Mouse (Mus musculus) forebrain, embryonic 14.5 days (tissue): Measurements from ENCODE around the gene Prpf4. TPM values are rescaled to one million over a fixed set of nuclear protein-coding genes. Genes with fewer than 3 reads are reported as not detected.
A peak's percentile ranks its signal among the peaks of the same experiment; 100 is the strongest.

ENCODE experiments used
- ATAC-seq: fragments of 200-750 bp; cut with Nextera tagmentation; 2 replicates; pipeline ENCODE4 v1.8.0; 2017; ENCODE audit warnings: mild to moderate bottlenecking, moderate library complexity
- DNase-seq: peaks from one replicate; pipeline ENCODE4 v3.0.0-alpha.2; 2015; ENCODE audit warnings: low spot score
- H3K27ac ChIP-seq: fragments of 300-500 bp; sonication (generic); 2 replicates; pipeline ENCODE4 v1.5.1; 2014; ENCODE audit warnings: low read depth, mild to moderate bottlenecking, control low read depth, low read length, moderate library complexity
- H3K27me3 ChIP-seq: fragments of 300-500 bp; sonication (generic); replicated peaks from 2 replicates; pipeline ENCODE4 v1.6.1; 2014; ENCODE audit warnings: low read length, control low read depth, mixed read lengths; ENCODE audit not compliant: control insufficient read depth, insufficient read depth
- H3K36me3 ChIP-seq: fragments of 300-500 bp; sonication (generic); 2 replicates; pipeline ENCODE4 v1.6.1; 2014; ENCODE audit warnings: low read length, control low read depth; ENCODE audit not compliant: control insufficient read depth, insufficient read depth
- H3K4me1 ChIP-seq: fragments of 300-500 bp; sonication (generic); 2 replicates; pipeline ENCODE4 v1.6.1; 2014; ENCODE audit warnings: antibody characterized with exemption, low read length, control low read depth; ENCODE audit not compliant: control insufficient read depth, insufficient read depth
- H3K4me2 ChIP-seq: fragments of 300-500 bp; sonication (generic); 2 replicates; pipeline ENCODE4 v1.6.1; 2014; ENCODE audit warnings: mild to moderate bottlenecking, control low read depth, low read length
- H3K4me3 ChIP-seq: fragments of 300-500 bp; sonication (generic); 2 replicates; pipeline ENCODE4 v1.5.1; 2014; ENCODE audit warnings: low read depth, low read length, control low read depth
- H3K9ac ChIP-seq: fragments of 300-500 bp; sonication (generic); 2 replicates; pipeline ENCODE4 v1.6.1; 2014; ENCODE audit warnings: mild to moderate bottlenecking, low read length, control low read depth, moderate library complexity
- H3K9me3 ChIP-seq: fragments of 300-500 bp; sonication (generic); replicated peaks from 2 replicates; pipeline ENCODE4 v1.6.1; 2016; ENCODE audit warnings: low read length, control low read depth, mixed read lengths; ENCODE audit not compliant: control insufficient read depth
- WGBS: fragments of 180-500 bp; shearing (Covaris S2); extraction: QIAGEN DNeasy Blood & Tissue Kit; methylation state at CpG from one replicate; pipeline ENCODE4 v1.1.7; 2014; 5-methylcytosine and 5-hydroxymethylcytosine counted together
- polyA plus RNA-seq: library from polyadenylated mRNA; unstranded; fragments of >200 nt; fragmentation: Nextera tagmentation; extraction: Ambion mirVana; gene quantifications from 2 replicates; pipeline ENCODE4 v1.2.1, GENCODE M21; 2014

The Prpf4 gene
- polyA plus RNA-seq, 1 experiment from 2014 or later, result 16.4 TPM

DNA sequence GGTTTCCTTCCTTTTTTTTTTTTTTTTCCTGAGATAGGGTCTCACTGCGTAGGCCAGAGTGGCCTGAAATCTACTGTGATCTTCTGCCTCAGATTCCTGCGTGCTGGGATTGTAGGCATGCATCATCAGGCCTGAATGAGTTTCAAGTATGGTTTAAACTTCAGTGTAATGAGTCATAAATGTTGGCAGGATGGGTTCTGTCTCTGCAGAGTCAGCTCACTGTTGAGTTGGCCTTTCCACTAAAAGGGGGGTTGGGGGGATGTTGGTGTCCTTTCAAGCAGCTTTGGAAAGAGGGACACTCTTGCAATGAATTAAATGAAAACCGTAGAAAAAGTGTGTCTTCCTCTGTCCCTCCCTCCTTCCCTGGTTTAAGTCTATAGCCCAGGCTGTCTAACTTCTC, 9.6 kb upstream of the Prpf4 start:
- H3K36me3 ChIP-seq, result peaks cover 76% of the 10 kb centered on the region
- H3K9ac ChIP-seq, result no peak overlapping the region
- no peaks in the 10 kb centered on the region for H3K4me1 ChIP-seq
- ATAC-seq (no peak), DNase-seq (no peak)
- H3K4me3 ChIP-seq, result no peak overlapping the region
- 92% methylated on average over 3 of the region's 3 CpGs for WGBS
- no peaks in the 10 kb centered on the region for H3K9me3 ChIP-seq
- no peak overlapping the region for H3K27ac ChIP-seq
- H3K4me2 ChIP-seq, result no peak overlapping the region
- H3K27me3 ChIP-seq, result no peaks in the 10 kb centered on the region

GRCm38 (mm10) chr4:62406133-62406532, 2.5 kb upstream of the Prpf4 start:
- Histone ChIP-seq H3K27me3 (no peaks in the 10 kb centered on the region), H3K4me2 (no peak overlapping the region), H3K4me1 (peaks cover 23% of the 10 kb centered on the region), H3K36me3 (peaks cover 23% of the 10 kb centered on the region), H3K9me3 (no peaks in the 10 kb centered on the region), H3K9ac (no peak overlapping the region), H3K4me3 (no peak overlapping the region), H3K27ac (no peak overlapping the region)
- no peak for ATAC-seq
- 82% methylated on average over 4 of the region's 4 CpGs for WGBS
- no peak for DNase-seq

GRCm38 (mm10) chr4:62407730-62408582, 641 bp upstream of the Prpf4 start:
- ATAC-seq (peak; percentile 65), DNase-seq (peak; percentile 84)
- Histone ChIP-seq H3K4me3 (peak overlapping the region; percentile 64), H3K9ac (peak overlapping the region; percentile 74), H3K27ac (peak overlapping the region; percentile 9; the same call in 1 of the 2 replicates), H3K4me2 (peak overlapping the region; percentile 53), H3K4me1 (peaks cover 23% of the 10 kb centered on the region), H3K36me3 (peaks cover 22% of the 10 kb centered on the region), H3K27me3 (no peaks in the 10 kb centered on the region), H3K9me3 (no peaks in the 10 kb centered on the region)
- under 1% methylated on average over 35 of the region's 35 CpGs for WGBS

DNA sequence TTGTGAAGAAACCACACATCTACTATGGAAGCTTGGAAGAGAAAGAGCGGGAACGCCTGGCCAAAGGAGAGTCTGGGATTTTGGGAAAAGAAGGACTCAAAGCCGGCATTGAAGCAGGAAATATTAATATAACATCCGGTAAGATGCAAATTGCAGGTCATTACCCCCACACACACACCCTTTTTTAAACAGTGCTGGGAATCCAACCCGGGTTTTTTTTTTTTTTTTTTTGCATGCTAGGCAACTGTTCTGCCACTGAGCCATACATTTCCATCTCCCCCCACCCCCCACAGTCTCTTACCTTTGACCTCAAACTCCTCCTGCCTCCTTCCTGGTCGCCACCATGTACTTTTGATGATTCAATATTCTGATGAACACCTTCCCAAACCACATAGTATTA, 1.0 kb downstream of the Prpf4 start:
- H3K27ac ChIP-seq, result no peak overlapping the region
- no peaks in the 10 kb centered on the region for H3K27me3 ChIP-seq

GRCm38 (mm10) chr4:62410325-62410724, 1.7 kb downstream of the Prpf4 start:
- 84% methylated on average over 2 of the region's 2 CpGs for WGBS
- no peaks in the 10 kb centered on the region for H3K27me3 ChIP-seq
- H3K27ac ChIP-seq, result no peak overlapping the region
- DNase-seq, result no peak
- peaks cover 23% of the 10 kb centered on the region for H3K4me1 ChIP-seq
- no peaks in the 10 kb centered on the region for H3K9me3 ChIP-seq
- ATAC-seq, result no peak
- H3K36me3 ChIP-seq, result peaks cover 45% of the 10 kb centered on the region
- H3K9ac ChIP-seq, result no peak overlapping the region
- peak overlapping the region; percentile 74 for H3K4me2 ChIP-seq
- peak overlapping the region; percentile 64; the same call in 1 of the 2 replicates for H3K4me3 ChIP-seq

More for the DNA sequence above, 1.0 kb downstream of the Prpf4 start:
- Histone ChIP-seq H3K4me2 (peak overlapping the region; percentile 74), H3K4me1 (peaks cover 23% of the 10 kb centered on the region), H3K9ac (peak overlapping the region; percentile 82), H3K4me3 (peak overlapping the region; percentile 64), H3K36me3 (peaks cover 38% of the 10 kb centered on the region), H3K9me3 (no peaks in the 10 kb centered on the region)
- ATAC-seq, result no peak
- WGBS, result 34% methylated on average over 6 of the region's 6 CpGs
- no peak for DNase-seq

DNA sequence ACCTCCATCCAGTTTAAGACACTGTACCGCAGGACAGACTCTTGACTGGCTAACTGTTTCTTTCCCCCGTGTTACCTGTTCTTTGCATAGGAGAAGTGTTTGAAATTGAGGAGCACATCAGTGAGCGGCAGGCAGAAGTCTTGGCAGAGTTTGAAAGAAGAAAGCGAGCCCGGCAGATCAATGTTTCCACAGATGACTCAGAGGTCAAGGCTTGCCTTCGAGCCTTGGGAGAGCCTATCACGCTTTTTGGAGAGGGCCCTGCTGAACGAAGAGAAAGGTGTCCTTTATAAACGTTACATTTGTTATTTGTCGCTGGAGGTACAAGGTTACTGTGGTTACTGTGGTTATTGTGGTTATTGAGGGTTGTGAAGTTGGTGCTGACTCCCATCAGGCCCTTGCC, 3.0 kb downstream of the Prpf4 start:
- peaks cover 15% of the 10 kb centered on the region for H3K4me1 ChIP-seq
- no peak overlapping the region for H3K4me3 ChIP-seq
- no peaks in the 10 kb centered on the region for H3K9me3 ChIP-seq
- H3K36me3 ChIP-seq, result peaks cover 58% of the 10 kb centered on the region
- H3K27me3 ChIP-seq, result no peaks in the 10 kb centered on the region
- no peak for DNase-seq
- no peak overlapping the region for H3K9ac ChIP-seq
- H3K27ac ChIP-seq, result no peak overlapping the region
- no peak overlapping the region for H3K4me2 ChIP-seq
- WGBS, result 94% methylated on average over 10 of the region's 10 CpGs
- no peak for ATAC-seq

- no peaks in the 10 kb centered on the region for H3K9me3 ChIP-seq
- DNase-seq (peak; percentile 65), ATAC-seq (peak; percentile 54; the same call in 1 of the 2 replicates)
- 42% methylated on average over 8 of the region's 8 CpGs for WGBS
- H3K27me3 ChIP-seq, result no peaks in the 10 kb centered on the region
- H3K27ac ChIP-seq, result no peak overlapping the region
- H3K9ac ChIP-seq, result no peak overlapping the region
- H3K4me1 ChIP-seq, result no peaks in the 10 kb centered on the region
- no peak overlapping the region for H3K4me2 ChIP-seq
- peaks cover 99% of the 10 kb centered on the region for H3K36me3 ChIP-seq
- H3K4me3 ChIP-seq, result no peak overlapping the region
Observed at GRCm38 (mm10) chr4:62418448-62418847, 9.9 kb downstream of the Prpf4 start.

GRCm38 (mm10) chr4:62419091-62419490, 10.5 kb downstream of the Prpf4 start:
- no peak for ATAC-seq
- H3K27me3 ChIP-seq, result no peaks in the 10 kb centered on the region
- WGBS, result 94% methylated on average over 6 of the region's 6 CpGs

DNA sequence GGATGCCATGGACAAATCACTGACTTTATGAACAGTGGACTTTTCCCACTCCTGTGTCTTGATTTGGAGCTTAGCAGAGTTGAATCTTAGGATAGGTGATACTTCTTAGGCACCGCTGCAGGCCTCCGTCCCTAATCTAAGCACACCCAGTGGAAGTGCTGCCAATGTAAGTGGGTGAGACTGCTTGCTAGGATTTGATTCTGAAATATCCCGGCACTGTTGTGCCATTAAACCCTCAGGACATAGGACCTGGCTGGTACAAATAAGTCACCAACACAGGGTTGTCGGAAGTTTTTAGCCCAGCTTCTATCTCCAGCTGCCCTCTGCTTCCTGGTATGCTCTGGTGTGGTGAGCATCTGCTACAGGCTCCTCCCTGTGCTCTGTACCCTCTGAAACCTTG, 17.3 kb downstream of the Prpf4 start:
- H3K9ac ChIP-seq, result no peak overlapping the region
- H3K4me2 ChIP-seq, result no peak overlapping the region
- H3K36me3 ChIP-seq, result peaks cover 49% of the 10 kb centered on the region
- H3K4me3 ChIP-seq, result no peak overlapping the region
- H3K9me3 ChIP-seq, result no peaks in the 10 kb centered on the region
- H3K27me3 ChIP-seq, result no peaks in the 10 kb centered on the region
- ATAC-seq (no peak), DNase-seq (no peak)
- no peak overlapping the region for H3K27ac ChIP-seq
- 89% methylated on average over 4 of the region's 4 CpGs for WGBS
- no peaks in the 10 kb centered on the region for H3K4me1 ChIP-seq

More at GRCm38 (mm10) chr4:62419091-62419490, 10.5 kb downstream of the Prpf4 start:
- no peak overlapping the region for H3K9ac ChIP-seq
- no peak for DNase-seq
- H3K4me2 ChIP-seq, result no peak overlapping the region
- no peaks in the 10 kb centered on the region for H3K9me3 ChIP-seq
- H3K36me3 ChIP-seq, result peaks cover 99% of the 10 kb centered on the region
- no peak overlapping the region for H3K4me3 ChIP-seq
- H3K27ac ChIP-seq, result no peak overlapping the region
- no peaks in the 10 kb centered on the region for H3K4me1 ChIP-seq
